Mouse (Mus musculus) MEL-GATA-1-ER (cell line): ENCODE data around the gene Birc7.

Source experiments
- DNase-seq: peaks from one replicate; pipeline ENCODE4 v3.0.0-alpha.2; 2012; ENCODE audit warnings: low read depth; ENCODE audit errors: extremely low read depth

Birc7 gene

GRCm38 (mm10) chr2:180928723-180929122 is at the start of gene Birc7:
TSS of gene Birc7 (plus strand) at chr2:180929023.
- no peak for DNase-seq

- no peak for DNase-seq
Measured at GRCm38 (mm10) chr2:180879365-180880067, 49.3 kb upstream of the Birc7 start.

DNA sequence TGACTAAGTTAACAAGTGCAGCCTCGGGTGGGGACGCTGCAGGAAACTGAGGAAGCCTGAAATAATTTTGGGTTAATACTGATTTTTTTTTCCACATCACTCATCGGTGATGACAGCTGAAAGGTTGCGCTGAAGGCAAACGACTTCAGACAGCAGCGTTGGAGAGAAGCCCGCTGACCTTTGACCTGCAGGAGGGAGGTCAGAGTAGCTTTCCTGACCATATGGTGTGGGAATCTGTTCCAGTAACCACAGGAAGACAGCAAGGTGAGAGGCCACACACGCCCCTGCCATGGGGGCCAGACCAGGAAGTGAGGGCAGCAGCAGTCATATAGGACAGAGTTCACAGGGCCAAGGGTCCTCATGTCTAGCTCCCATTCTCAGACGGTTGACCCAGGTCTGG is 47.5 kb upstream of the Birc7 start:
- no peak for DNase-seq

DNA sequence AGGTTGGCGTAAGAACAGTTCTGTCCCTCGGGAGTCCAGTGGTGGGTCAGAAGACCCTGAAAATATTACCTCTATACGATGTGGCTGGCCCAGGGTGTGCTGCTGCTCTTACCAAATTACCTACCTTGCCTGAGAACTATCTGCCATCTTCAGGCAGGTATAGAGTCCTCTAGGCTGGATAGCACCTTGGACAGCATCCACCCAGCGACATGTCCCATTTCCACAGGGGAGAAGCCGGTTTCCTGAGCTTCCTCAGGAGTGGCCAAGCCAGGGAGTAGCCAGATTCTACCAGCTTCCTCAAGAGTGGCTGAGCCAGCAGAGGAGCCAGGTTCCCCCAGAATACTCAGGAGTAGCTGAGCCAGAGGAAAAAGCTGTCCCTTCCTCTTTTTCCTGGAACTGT is 43.6 kb upstream of the Birc7 start:
- no peak for DNase-seq

- DNase-seq, result no peak
Measured at GRCm38 (mm10) chr2:180889271-180889920, 39.4 kb upstream of the Birc7 start.

GRCm38 (mm10) chr2:180889921-180890280 is 38.9 kb upstream of the Birc7 start:
- no peak for DNase-seq

GRCm38 (mm10) chr2:180890422-180891074 is 38.3 kb upstream of the Birc7 start:
- DNase-seq, result no peak

DNA sequence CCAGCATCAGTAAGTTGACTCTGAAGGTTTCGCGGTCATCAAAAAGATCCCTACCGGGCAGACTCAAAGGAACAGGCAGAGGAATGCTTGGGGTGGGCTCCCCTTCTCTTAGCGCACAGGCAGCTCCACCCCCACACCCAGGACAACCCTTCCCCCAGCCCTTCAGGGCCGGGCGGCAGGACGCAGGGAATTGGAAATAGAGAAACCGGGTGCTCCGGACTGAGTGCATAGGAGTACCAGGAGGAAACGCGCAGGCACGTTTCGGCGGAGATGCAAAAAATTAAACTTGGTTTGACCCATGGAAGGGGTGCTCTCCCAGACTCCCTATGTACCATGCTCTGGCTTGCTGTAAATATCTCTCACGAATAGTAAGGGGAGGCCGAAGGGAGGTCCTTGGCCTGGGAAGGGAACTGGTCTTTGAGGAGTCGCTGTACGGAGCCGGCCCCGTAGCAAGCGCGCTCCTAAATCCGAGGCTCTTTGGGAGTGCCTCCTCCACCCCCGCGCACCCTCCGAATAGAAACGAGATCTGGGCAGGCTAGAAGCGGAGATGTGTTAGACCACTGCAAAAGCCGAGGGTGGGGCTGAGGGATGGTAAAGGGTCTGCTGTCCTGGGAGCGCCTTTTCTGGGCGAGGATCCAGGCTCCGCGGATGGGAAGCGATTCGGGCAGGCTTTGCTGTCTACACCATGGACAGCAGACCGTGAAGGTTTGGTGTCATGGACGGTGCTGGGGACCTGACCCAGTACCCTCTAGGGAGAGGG is 37.6 kb upstream of the Birc7 start:
- DNase-seq, result no peak

DNA sequence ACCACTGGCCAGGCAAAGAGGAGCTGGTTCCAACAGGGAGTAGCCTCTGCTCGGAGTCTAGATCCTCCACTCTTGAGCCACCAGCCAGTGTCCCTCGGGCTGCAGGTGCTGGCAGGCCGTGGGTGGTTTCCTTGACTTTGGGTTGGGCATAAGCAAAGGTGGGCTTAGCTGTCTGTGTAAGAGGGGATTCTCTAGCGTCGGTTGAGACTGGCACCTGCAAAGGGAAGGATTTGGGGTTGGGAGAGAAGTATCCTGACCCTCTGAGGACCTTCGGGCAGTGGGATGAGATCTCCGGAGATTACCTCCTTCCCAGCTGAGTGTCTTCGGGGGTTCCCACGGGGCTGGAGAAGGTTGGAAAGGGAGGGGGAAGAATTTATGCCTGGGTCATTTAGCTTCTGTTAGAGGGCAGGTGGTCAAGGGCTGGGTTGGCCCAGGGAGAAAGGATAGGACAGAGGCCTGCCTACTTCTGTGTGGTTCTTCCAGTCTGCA is 36.9 kb upstream of the Birc7 start:
- no peak for DNase-seq

- no peak for DNase-seq
Measured at GRCm38 (mm10) chr2:180892841-180893521, 35.8 kb upstream of the Birc7 start.

DNA sequence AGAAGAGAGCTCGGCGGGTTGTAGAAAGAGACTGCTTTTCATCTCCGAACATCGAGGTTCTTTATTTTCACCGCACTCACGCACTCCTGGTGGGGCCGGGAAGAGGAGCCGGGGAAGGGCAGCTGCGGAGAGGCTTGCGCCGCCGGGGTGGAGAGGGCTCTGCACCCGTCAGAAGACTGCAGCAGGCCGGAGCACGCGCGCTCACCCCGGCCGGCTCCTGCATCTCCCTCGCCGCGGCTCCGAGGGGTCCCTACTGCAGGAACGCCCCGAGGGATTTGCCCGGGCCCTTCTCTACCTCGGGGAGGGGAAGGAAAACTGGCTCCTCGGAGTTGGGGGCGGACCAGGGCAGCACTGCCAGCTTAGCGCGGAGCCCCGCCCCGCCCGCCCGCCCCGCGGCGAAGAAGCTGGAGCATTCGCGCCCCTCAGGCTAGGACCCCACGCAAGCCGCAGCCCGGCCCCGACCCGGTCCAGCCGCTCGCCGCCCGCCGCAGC is 35.2 kb upstream of the Birc7 start:
- no peak for DNase-seq

- no peak for DNase-seq
Measured at GRCm38 (mm10) chr2:180894029-180894623, 34.7 kb upstream of the Birc7 start.

DNA sequence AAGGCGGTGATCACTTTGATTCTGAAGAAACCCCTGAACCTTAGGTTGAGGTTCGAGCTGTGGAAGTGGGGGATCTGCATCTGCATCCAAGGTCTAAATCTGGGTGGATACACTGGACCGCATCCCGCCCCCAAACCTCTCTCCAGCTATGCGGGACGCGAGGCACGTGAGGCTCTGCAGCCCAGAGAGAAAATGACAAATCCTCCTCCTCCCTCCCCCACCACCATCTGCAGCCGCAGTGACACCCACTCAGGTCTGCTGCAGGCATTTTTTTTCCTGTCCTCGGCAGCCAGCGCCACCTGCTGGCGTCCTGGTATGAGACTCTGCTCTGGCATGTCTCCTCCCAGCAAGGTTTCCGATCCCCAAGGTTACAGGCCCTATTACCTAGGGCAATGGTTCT is 34.1 kb upstream of the Birc7 start:
- DNase-seq, result no peak

DNA sequence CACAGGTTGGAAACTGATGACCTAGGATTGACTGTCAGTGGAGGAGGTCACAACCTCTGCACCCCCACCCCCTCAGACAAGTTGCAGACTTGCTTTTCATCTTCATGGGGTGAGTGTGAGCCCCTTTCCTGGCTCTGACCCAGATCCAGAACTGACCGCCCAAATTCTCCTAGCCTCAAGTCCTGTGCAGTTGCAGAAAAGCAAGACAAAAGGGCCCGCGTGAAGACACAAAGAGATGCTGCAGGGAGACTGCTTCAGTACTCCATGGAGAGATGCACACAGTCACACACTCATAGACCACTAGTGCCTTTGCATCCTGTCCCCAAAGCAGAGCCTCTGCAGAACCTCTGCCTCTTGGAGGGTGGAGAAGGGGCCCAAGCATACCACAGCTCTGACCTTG is 33.5 kb upstream of the Birc7 start:
- no peak for DNase-seq

- no peak for DNase-seq
Measured at GRCm38 (mm10) chr2:180895837-180896525, 32.8 kb upstream of the Birc7 start.

GRCm38 (mm10) chr2:180896819-180897625 is 31.8 kb upstream of the Birc7 start:
- no peak for DNase-seq

- no peak for DNase-seq
Measured at GRCm38 (mm10) chr2:180897857-180898256, 31.0 kb upstream of the Birc7 start.

DNA sequence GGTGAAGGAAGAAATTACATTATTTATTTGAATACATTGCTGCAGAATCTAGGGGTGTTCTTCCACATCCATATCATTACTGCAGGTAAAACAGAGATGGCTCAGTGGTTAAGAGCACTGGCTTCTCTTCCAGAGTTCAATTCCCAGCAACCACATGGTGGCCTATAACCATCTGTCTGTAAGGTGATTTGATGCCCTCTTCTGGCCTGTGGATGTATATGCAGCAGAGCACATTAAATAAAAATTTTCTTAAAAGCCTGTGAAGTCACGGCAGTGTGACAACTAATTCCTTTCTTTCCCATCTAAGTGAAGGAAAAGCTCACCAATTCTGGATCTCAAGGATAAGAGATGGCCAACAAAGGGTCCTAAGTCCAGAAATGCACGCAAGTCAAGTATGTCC is 26.7 kb upstream of the Birc7 start:
- peak; percentile 26 for DNase-seq
